Mouse (Mus musculus) embryonic facial prominence, embryonic 14.5 days (tissue): ENCODE data around the gene Cox15. TPM values are rescaled to one million over a fixed set of nuclear protein-coding genes. Genes with fewer than 3 reads are reported as not detected.

Experiments
- ATAC-seq: fragments of 200-750 bp; cut with Nextera tagmentation; 2 replicates; pipeline ENCODE4 v1.8.0; 2017; ENCODE audit warnings: low read depth, moderate number of reproducible peaks, moderate TSS enrichment
- DNase-seq: peaks from one replicate; pipeline ENCODE4 v3.0.0-alpha.2; 2015; ENCODE audit warnings: low spot score
- H3K27ac ChIP-seq: fragments of 300-500 bp; sonication (generic); replicated peaks from 2 replicates; pipeline ENCODE4 v1.5.1; 2014; ENCODE audit warnings: low read depth, mild to moderate bottlenecking, low read length, moderate library complexity
- H3K27me3 ChIP-seq: fragments of 300-500 bp; sonication (generic); replicated peaks from 2 replicates; pipeline ENCODE4 v1.6.1; 2014; ENCODE audit warnings: low read length; ENCODE audit not compliant: control insufficient read depth, insufficient read depth
- H3K36me3 ChIP-seq: fragments of 300-500 bp; sonication (generic); 2 replicates; pipeline ENCODE4 v1.6.1; 2014; ENCODE audit warnings: low read length, mixed read lengths; ENCODE audit not compliant: control insufficient read depth, insufficient read depth
- H3K4me1 ChIP-seq: fragments of 300-500 bp; sonication (generic); 2 replicates; pipeline ENCODE4 v1.6.1; 2014; ENCODE audit warnings: antibody characterized with exemption, low read length; ENCODE audit not compliant: control insufficient read depth, insufficient read depth
- H3K4me2 ChIP-seq: fragments of 300-500 bp; sonication (generic); 2 replicates; pipeline ENCODE4 v1.6.1; 2014; ENCODE audit warnings: low read depth, mild to moderate bottlenecking, low read length, moderate library complexity, mixed read lengths
- H3K4me3 ChIP-seq: fragments of 300-500 bp; sonication (generic); 2 replicates; pipeline ENCODE4 v1.5.1; 2014; ENCODE audit warnings: low read depth, mild to moderate bottlenecking, low read length
- H3K9ac ChIP-seq: fragments of 300-500 bp; sonication (generic); 2 replicates; pipeline ENCODE4 v1.6.1; 2014; ENCODE audit warnings: low read depth, mild to moderate bottlenecking, low read length, moderate library complexity, mixed read lengths
- H3K9me3 ChIP-seq: fragments of 300-500 bp; sonication (generic); 2 replicates; pipeline ENCODE4 v1.6.1; 2016; ENCODE audit warnings: low read length; ENCODE audit not compliant: control insufficient read depth
- WGBS: fragments of 180-500 bp; shearing (Covaris S2); extraction: QIAGEN DNeasy Blood & Tissue Kit; methylation state at CpG from one replicate; pipeline ENCODE4 v1.1.7; 2014; 5-methylcytosine and 5-hydroxymethylcytosine counted together
- polyA plus RNA-seq: library from polyadenylated mRNA; unstranded; fragments of >200 nt; fragmentation: Nextera tagmentation; extraction: Ambion mirVana; gene quantifications from 2 replicates; pipeline ENCODE4 v1.2.1, GENCODE M21; 2014

Cox15 gene
- polyA plus RNA-seq: 7.0 and 8.3 TPM in 2 replicates

- Histone ChIP-seq H3K27me3 (no peaks in the 10 kb centered on the region), H3K9ac (peak within 1 kb of the TSS; percentile 75), H3K4me3 (peak within 1 kb of the TSS; percentile 75), H3K36me3 (peaks cover 30% of the 10 kb centered on the region), H3K27ac (peak within 1 kb of the TSS; percentile 94), H3K9me3 (no peaks in the 10 kb centered on the region), H3K4me2 (peak within 1 kb of the TSS; percentile 68), H3K4me1 (peaks cover 4% of the 10 kb centered on the region; the same call in 1 of the 2 replicates)
- under 1% methylated on average over 35 of the region's 62 CpGs for WGBS
- ATAC-seq: peak; percentile 94
- peak; percentile 98 for DNase-seq
These were observed at the start of gene Cox15, which contains the start of gene Cutc for GRCm38 (mm10) chr19:43752489-43753225. Gene Cox15 (minus strand): TSS chr19:43753000. Gene Cutc (plus strand): TSS chr19:43752996.

GRCm38 (mm10) chr19:43801427-43802051 is 48.7 kb upstream of the Cox15 start:
- Histone ChIP-seq H3K9me3 (no peaks in the 10 kb centered on the region), H3K4me3 (no peak overlapping the region), H3K27ac (no peak overlapping the region), H3K4me1 (no peaks in the 10 kb centered on the region), H3K9ac (no peak overlapping the region), H3K27me3 (no peaks in the 10 kb centered on the region), H3K36me3 (no peaks in the 10 kb centered on the region), H3K4me2 (no peak overlapping the region)
- DNase-seq: no peak
- no peak for ATAC-seq
- 83% methylated on average over 9 of the region's 9 CpGs for WGBS

- Histone ChIP-seq H3K4me1 (no peaks in the 10 kb centered on the region), H3K9me3 (no peaks in the 10 kb centered on the region), H3K9ac (no peak overlapping the region), H3K4me2 (no peak overlapping the region), H3K27me3 (no peaks in the 10 kb centered on the region), H3K36me3 (no peaks in the 10 kb centered on the region), H3K4me3 (no peak overlapping the region), H3K27ac (no peak overlapping the region)
- DNase-seq: no peak
- WGBS: 76% methylated on average over 5 of the region's 5 CpGs
- ATAC-seq: no peak
These were observed 44.4 kb upstream of the Cox15 start for GRCm38 (mm10) chr19:43797216-43797615.

- ATAC-seq: no peak
- no peaks in the 10 kb centered on the region for H3K36me3 ChIP-seq
- no peak overlapping the region for H3K9ac ChIP-seq
- H3K4me1 ChIP-seq: no peaks in the 10 kb centered on the region
- H3K4me2 ChIP-seq: no peak overlapping the region
- no peak overlapping the region for H3K4me3 ChIP-seq
- DNase-seq: no peak
- no peaks in the 10 kb centered on the region for H3K9me3 ChIP-seq
- WGBS: 81% methylated on average over 8 of the region's 8 CpGs
- H3K27me3 ChIP-seq: no peaks in the 10 kb centered on the region
- no peak overlapping the region for H3K27ac ChIP-seq
These were observed 42.7 kb upstream of the Cox15 start for GRCm38 (mm10) chr19:43795511-43795910.

GRCm38 (mm10) chr19:43793951-43794350 is 41.2 kb upstream of the Cox15 start:
- H3K36me3 ChIP-seq: no peaks in the 10 kb centered on the region
- no peak overlapping the region for H3K4me2 ChIP-seq
- no peak overlapping the region for H3K27ac ChIP-seq
- H3K9ac ChIP-seq: no peak overlapping the region
- no peaks in the 10 kb centered on the region for H3K27me3 ChIP-seq
- H3K4me3 ChIP-seq: no peak overlapping the region
- WGBS: 92% methylated on average over 1 of the region's 1 CpGs
- DNase-seq (no peak), ATAC-seq (no peak)
- H3K9me3 ChIP-seq: no peaks in the 10 kb centered on the region
- no peaks in the 10 kb centered on the region for H3K4me1 ChIP-seq

GRCm38 (mm10) chr19:43792537-43792936 is 39.7 kb upstream of the Cox15 start:
- H3K27ac ChIP-seq: no peak overlapping the region

GRCm38 (mm10) chr19:43789817-43790216 is 37.0 kb upstream of the Cox15 start:
- 85% methylated on average over 7 of the region's 7 CpGs for WGBS
- DNase-seq (no peak), ATAC-seq (no peak)
- H3K9ac ChIP-seq: no peak overlapping the region
- H3K36me3 ChIP-seq: no peaks in the 10 kb centered on the region
- no peak overlapping the region for H3K27ac ChIP-seq
- H3K4me1 ChIP-seq: no peaks in the 10 kb centered on the region
- H3K9me3 ChIP-seq: no peaks in the 10 kb centered on the region
- H3K27me3 ChIP-seq: no peaks in the 10 kb centered on the region
- no peak overlapping the region for H3K4me3 ChIP-seq
- H3K4me2 ChIP-seq: no peak overlapping the region

More at GRCm38 (mm10) chr19:43792537-43792936, 39.7 kb upstream of the Cox15 start:
- H3K4me2 ChIP-seq: no peak overlapping the region
- no peaks in the 10 kb centered on the region for H3K4me1 ChIP-seq
- H3K9ac ChIP-seq: no peak overlapping the region
- no peaks in the 10 kb centered on the region for H3K9me3 ChIP-seq
- H3K4me3 ChIP-seq: no peak overlapping the region
- no peaks in the 10 kb centered on the region for H3K36me3 ChIP-seq
- 88% methylated on average over 4 of the region's 4 CpGs for WGBS
- ATAC-seq: no peak
- no peaks in the 10 kb centered on the region for H3K27me3 ChIP-seq
- DNase-seq: no peak

- Histone ChIP-seq H3K27me3 (no peaks in the 10 kb centered on the region), H3K36me3 (no peaks in the 10 kb centered on the region), H3K9me3 (no peaks in the 10 kb centered on the region), H3K4me1 (no peaks in the 10 kb centered on the region), H3K4me2 (no peak overlapping the region), H3K27ac (no peak overlapping the region), H3K9ac (no peak overlapping the region), H3K4me3 (no peak overlapping the region)
- DNase-seq (no peak), ATAC-seq (no peak)
- 79% methylated on average over 12 of the region's 13 CpGs for WGBS
These were observed 33.6 kb upstream of the Cox15 start for GRCm38 (mm10) chr19:43786249-43787026.
